Mouse (Mus musculus) limb, embryonic 11.5 days (tissue): ENCODE measurements around the gene Smc6. TPM values are rescaled to one million over a fixed set of nuclear protein-coding genes. Genes with fewer than 3 reads are reported as not detected.

Experiments used
- ATAC-seq: fragments of 200-750 bp; cut with Nextera tagmentation; 2 replicates; pipeline ENCODE4 v1.8.0; 2017; ENCODE audit warnings: low read depth; ENCODE audit not compliant: insufficient number of reproducible peaks, low FRiP score, low TSS enrichment
- DNase-seq: peaks from one replicate; pipeline ENCODE4 v3.0.0-alpha.2; 2015; ENCODE audit warnings: low spot score
- H3K27ac ChIP-seq: fragments of 300-500 bp; sonication (generic); replicated peaks from 2 replicates; pipeline ENCODE4 v1.5.1; 2014; ENCODE audit warnings: low read depth, mild to moderate bottlenecking, low read length
- H3K27me3 ChIP-seq: fragments of 300-500 bp; sonication (generic); 2 replicates; pipeline ENCODE4 v1.6.1; 2014; ENCODE audit warnings: mild to moderate bottlenecking, low read length, mixed read lengths; ENCODE audit not compliant: control insufficient read depth, insufficient read depth
- H3K36me3 ChIP-seq: fragments of 300-500 bp; sonication (generic); 2 replicates; pipeline ENCODE4 v1.6.1; 2014; ENCODE audit warnings: mild to moderate bottlenecking, low read length, moderate library complexity, mixed read lengths; ENCODE audit not compliant: control insufficient read depth, insufficient read depth
- H3K4me1 ChIP-seq: fragments of 300-500 bp; sonication (generic); 2 replicates; pipeline ENCODE4 v1.6.1; 2014; ENCODE audit warnings: low read length, mixed read lengths; ENCODE audit not compliant: control insufficient read depth, insufficient read depth
- H3K4me2 ChIP-seq: fragments of 300-500 bp; sonication (generic); 2 replicates; pipeline ENCODE4 v1.6.1; 2014; ENCODE audit warnings: low read depth, mild to moderate bottlenecking, moderate library complexity; ENCODE audit not compliant: severe bottlenecking
- H3K4me3 ChIP-seq: fragments of 300-500 bp; sonication (generic); 2 replicates; pipeline ENCODE4 v1.5.1; 2014; ENCODE audit warnings: low read depth, low read length
- H3K9ac ChIP-seq: fragments of 300-500 bp; sonication (generic); 2 replicates; pipeline ENCODE4 v1.6.1; 2014; ENCODE audit warnings: mild to moderate bottlenecking, low read length
- H3K9me3 ChIP-seq: fragments of 300-500 bp; sonication (generic); 2 replicates; pipeline ENCODE4 v1.6.1; 2016; ENCODE audit warnings: low read length; ENCODE audit not compliant: control insufficient read depth
- WGBS: fragments of 180-500 bp; shearing (Covaris S2); extraction: QIAGEN DNeasy Blood & Tissue Kit; methylation state at CpG from one replicate; pipeline ENCODE4 v1.1.7; 2014; 5-methylcytosine and 5-hydroxymethylcytosine counted together
- polyA plus RNA-seq: library from polyadenylated mRNA; unstranded; fragments of >200 nt; fragmentation: Nextera tagmentation; extraction: Ambion mirVana; gene quantifications from 2 replicates; pipeline ENCODE4 v1.2.1, GENCODE M21; 2014

Smc6 gene
- polyA plus RNA-seq, 1 experiment from 2014 or later, result 138 TPM

GRCm38 (mm10) chr12:11272568-11272967, 6.9 kb downstream of the Smc6 start:
- Histone ChIP-seq H3K9me3 (no peaks in the 10 kb centered on the region), H3K4me3 (no peak overlapping the region), H3K4me2 (no peak overlapping the region), H3K36me3 (no peaks in the 10 kb centered on the region; the same call in 1 of the 2 replicates), H3K9ac (no peak overlapping the region), H3K27me3 (no peaks in the 10 kb centered on the region), H3K27ac (no peak overlapping the region), H3K4me1 (0 out of 2 replicates have a peak, but pooled peaks cover under 1% of the 10 kb centered on the region)
- DNase-seq (no peak), ATAC-seq (no peak)
- WGBS, result 95% methylated on average over 4 of the region's 4 CpGs

- Histone ChIP-seq H3K4me2 (no peak overlapping the region), H3K27ac (no peak overlapping the region), H3K27me3 (no peaks in the 10 kb centered on the region), H3K36me3 (peaks cover 1% of the 10 kb centered on the region; the same call in 1 of the 2 replicates), H3K9ac (no peak overlapping the region), H3K9me3 (no peaks in the 10 kb centered on the region), H3K4me1 (no peaks in the 10 kb centered on the region), H3K4me3 (no peak overlapping the region)
- ATAC-seq (no peak), DNase-seq (no peak)
- 86% methylated on average over 1 of the region's 1 CpGs for WGBS
These were observed 7.5 kb downstream of the Smc6 start for GRCm38 (mm10) chr12:11273185-11273584.

- no peaks in the 10 kb centered on the region for H3K4me1 ChIP-seq
- DNase-seq, result no peak
- WGBS, result 93% methylated on average over 2 of the region's 2 CpGs
- peaks cover 8% of the 10 kb centered on the region; the same call in 1 of the 2 replicates for H3K36me3 ChIP-seq
- no peak overlapping the region for H3K4me2 ChIP-seq
- no peaks in the 10 kb centered on the region for H3K27me3 ChIP-seq
- H3K9me3 ChIP-seq, result no peaks in the 10 kb centered on the region
- H3K4me3 ChIP-seq, result no peak overlapping the region
- no peak overlapping the region for H3K27ac ChIP-seq
- ATAC-seq, result no peak
- H3K9ac ChIP-seq, result no peak overlapping the region
These were observed 10.9 kb downstream of the Smc6 start for GRCm38 (mm10) chr12:11276632-11277031.

GRCm38 (mm10) chr12:11277207-11277606, 11.5 kb downstream of the Smc6 start:
- no peak overlapping the region for H3K9ac ChIP-seq
- peaks cover 8% of the 10 kb centered on the region; the same call in 1 of the 2 replicates for H3K36me3 ChIP-seq
- WGBS, result 93% methylated on average over 6 of the region's 6 CpGs
- H3K9me3 ChIP-seq, result no peaks in the 10 kb centered on the region
- no peak overlapping the region for H3K27ac ChIP-seq
- ATAC-seq, result no peak
- no peaks in the 10 kb centered on the region for H3K4me1 ChIP-seq
- H3K4me2 ChIP-seq, result no peak overlapping the region
- no peaks in the 10 kb centered on the region for H3K27me3 ChIP-seq
- no peak for DNase-seq
- no peak overlapping the region for H3K4me3 ChIP-seq

GRCm38 (mm10) chr12:11279886-11280285, 14.2 kb downstream of the Smc6 start:
- Histone ChIP-seq H3K4me2 (no peak overlapping the region), H3K9me3 (no peaks in the 10 kb centered on the region), H3K4me1 (no peaks in the 10 kb centered on the region), H3K27ac (no peak overlapping the region), H3K27me3 (no peaks in the 10 kb centered on the region), H3K36me3 (peaks cover 8% of the 10 kb centered on the region), H3K9ac (no peak overlapping the region), H3K4me3 (no peak overlapping the region)
- WGBS, result 96% methylated on average over 3 of the region's 3 CpGs
- ATAC-seq, result no peak
- no peak for DNase-seq

GRCm38 (mm10) chr12:11281584-11281983, 15.9 kb downstream of the Smc6 start:
- Histone ChIP-seq H3K27ac (no peak overlapping the region), H3K9ac (no peak overlapping the region), H3K4me2 (no peak overlapping the region), H3K9me3 (no peaks in the 10 kb centered on the region), H3K4me1 (no peaks in the 10 kb centered on the region), H3K4me3 (no peak overlapping the region), H3K36me3 (peaks cover 14% of the 10 kb centered on the region), H3K27me3 (no peaks in the 10 kb centered on the region)
- DNase-seq (no peak), ATAC-seq (no peak)
- 97% methylated on average over 2 of the region's 2 CpGs for WGBS

- Histone ChIP-seq H3K4me2 (no peak overlapping the region), H3K4me1 (no peaks in the 10 kb centered on the region), H3K4me3 (no peak overlapping the region), H3K27ac (no peak overlapping the region), H3K27me3 (no peaks in the 10 kb centered on the region), H3K9ac (no peak overlapping the region), H3K36me3 (peaks cover 7% of the 10 kb centered on the region), H3K9me3 (no peaks in the 10 kb centered on the region)
- ATAC-seq, result no peak
- DNase-seq, result no peak
- WGBS, result 86% methylated on average over 2 of the region's 2 CpGs
These were observed 20.7 kb downstream of the Smc6 start for GRCm38 (mm10) chr12:11286382-11286781.

- Histone ChIP-seq H3K9ac (no peak overlapping the region), H3K4me2 (no peak overlapping the region), H3K4me3 (no peak overlapping the region), H3K36me3 (peaks cover 8% of the 10 kb centered on the region; the same call in 1 of the 2 replicates), H3K4me1 (no peaks in the 10 kb centered on the region), H3K27ac (no peak overlapping the region), H3K9me3 (no peaks in the 10 kb centered on the region), H3K27me3 (no peaks in the 10 kb centered on the region)
- no peak for ATAC-seq
- WGBS, result 84% methylated on average over 1 of the region's 1 CpGs
- no peak for DNase-seq
These were observed 35.2 kb downstream of the Smc6 start for GRCm38 (mm10) chr12:11300858-11301257.
